Comparison of ENCODE assay signal across 14 mouse cellular contexts in the genomic region with DNA sequence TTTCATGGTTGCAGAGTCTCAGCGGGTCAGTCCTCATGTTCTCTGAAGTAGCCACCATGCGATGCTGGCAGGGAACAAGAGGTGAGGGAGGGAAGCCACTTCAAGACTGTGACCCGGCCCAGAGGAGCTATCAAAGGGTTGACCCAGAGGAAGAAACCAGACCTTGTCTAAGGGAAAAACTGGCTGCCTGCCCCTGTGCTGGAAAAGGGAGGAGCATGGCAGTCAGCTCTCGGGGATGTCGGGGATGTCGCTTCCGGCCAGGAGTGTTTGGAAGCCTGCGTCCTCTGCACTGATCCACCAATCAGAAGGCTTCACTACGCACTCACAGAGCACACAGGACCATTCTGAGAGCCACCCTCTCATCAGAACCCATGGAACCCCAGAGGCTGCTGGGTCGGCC. TPM values are rescaled to one million over a fixed set of nuclear protein-coding genes. Genes with fewer than 3 reads are reported as not detected.
DNase-seq lines count a peak whose midpoint lies in the region; ATAC-seq and TF ChIP-seq lines count a peak whose summit lies in the region.
"Had no signal": no experiment of that assay in that cellular context is flagged by ENCODE, and none has a peak within 500 bp of the region (broad histone marks: within the 10 kb centered on the region; RNA-seq: fewer than 3 reads in every experiment).

No protein-coding gene starts in this region.

- H3K4me3 ChIP-seq in hindbrain, embryonic 10.5 days = 0 out of 2 replicates have a peak overlapping the region, but pooled peaks have one; percentile 14
- no peak overlapping the region for H3K4me3 ChIP-seq in hindbrain, postnatal 0 days (ENCODE audit: low read length)
- peak overlapping the region; percentile 24; the same call in 1 of the 2 replicates for H3K4me3 ChIP-seq in midbrain, embryonic 10.5 days
- H3K4me3 ChIP-seq in midbrain, postnatal 0 days (ENCODE audit: low read depth, low read length) = no peak overlapping the region
- no peak overlapping the region for H3K4me3 ChIP-seq in midbrain, embryonic 11.5 days (ENCODE audit: low read depth, low read length)
- H3K4me3 ChIP-seq: erythroblast, embryonic 14.5 days; megakaryocyte, embryonic 14.5 days had no signal

- WGBS in hindbrain, embryonic 10.5 days = 80% methylated on average over 10 of the region's 10 CpGs
- WGBS in hindbrain, postnatal 0 days = 43% methylated on average over 10 of the region's 10 CpGs
- WGBS in midbrain, embryonic 10.5 days = 82% methylated on average over 10 of the region's 10 CpGs
- 61% methylated on average over 10 of the region's 10 CpGs for WGBS in midbrain, postnatal 0 days
- 80% methylated on average over 10 of the region's 10 CpGs for WGBS in midbrain, embryonic 11.5 days

- peaks cover 82% of the 10 kb centered on the region for H3K4me1 ChIP-seq in hindbrain, embryonic 10.5 days (replicated peaks)
- H3K4me1 ChIP-seq in hindbrain, postnatal 0 days (ENCODE audit: insufficient read depth, low read length) = 0 out of 2 replicates have a peak, but pooled peaks cover 9% of the 10 kb centered on the region
- peaks cover 85% of the 10 kb centered on the region for H3K4me1 ChIP-seq in midbrain, embryonic 10.5 days
- peaks cover 6% of the 10 kb centered on the region; the same call in 1 of the 2 replicates for H3K4me1 ChIP-seq in midbrain, postnatal 0 days (ENCODE audit: insufficient read depth, low read length)
- peaks cover 48% of the 10 kb centered on the region for H3K4me1 ChIP-seq in midbrain, embryonic 11.5 days (ENCODE audit: control insufficient read depth, insufficient read depth, low read length)

- H3K4me2 ChIP-seq in hindbrain, postnatal 0 days (ENCODE audit: low read depth, low read length) = no peak overlapping the region
- no peak overlapping the region for H3K4me2 ChIP-seq in midbrain, postnatal 0 days (ENCODE audit: low read depth, low read length, poor library complexity, severe bottlenecking)
- H3K4me2 ChIP-seq in midbrain, embryonic 11.5 days = no peak overlapping the region

- H3K36me3 ChIP-seq in hindbrain, embryonic 10.5 days = peaks cover 41% of the 10 kb centered on the region
- H3K36me3 ChIP-seq in hindbrain, postnatal 0 days (ENCODE audit: insufficient read depth, low read length) = no peaks in the 10 kb centered on the region
- H3K36me3 ChIP-seq in midbrain, embryonic 10.5 days = peaks cover 28% of the 10 kb centered on the region
- H3K36me3 ChIP-seq in midbrain, postnatal 0 days (ENCODE audit: insufficient read depth, low read length) = no peaks in the 10 kb centered on the region
- no peaks in the 10 kb centered on the region; the same call in 1 of the 2 replicates for H3K36me3 ChIP-seq in midbrain, embryonic 11.5 days (ENCODE audit: control insufficient read depth, insufficient read depth, low read length)

- ATAC-seq in hindbrain, postnatal 0 days = no peak
- ATAC-seq in midbrain, postnatal 0 days (ENCODE audit: low FRiP score) = no peak
- ATAC-seq in midbrain, embryonic 11.5 days (ENCODE audit: low FRiP score) = no peak

- DNase-seq in hindbrain, embryonic 10.5 days (ENCODE audit: low spot score) = no peak
- DNase-seq in hindbrain, postnatal 0 days (ENCODE audit: low spot score) = no peak
- no peak for DNase-seq in midbrain, embryonic 10.5 days (ENCODE audit: low spot score)
- no peak for DNase-seq in midbrain, postnatal 0 days (ENCODE audit: low spot score)
- DNase-seq in midbrain, embryonic 11.5 days (ENCODE audit: low spot score, missing footprints) = no peak
- no peak for DNase-seq in yolk sac, embryonic 10.5 days (ENCODE audit: low spot score)
- DNase-seq in right cerebral cortex, postnatal 10 days (ENCODE audit: low spot score in 2 of 2) = no peak
- DNase-seq in testis, postnatal 10 days (ENCODE audit: low spot score) = no peak
- DNase-seq: B cell, adult 2 months; cerebellum, adult 11-12 months; right cerebral cortex, postnatal 14 days had no signal

- H3K27me3 ChIP-seq in hindbrain, embryonic 10.5 days (ENCODE audit: insufficient read depth, poor library complexity, severe bottlenecking) = no peaks in the 10 kb centered on the region
- no peaks in the 10 kb centered on the region for H3K27me3 ChIP-seq in hindbrain, postnatal 0 days (ENCODE audit: insufficient read depth, low read length)
- no peaks in the 10 kb centered on the region for H3K27me3 ChIP-seq in midbrain, embryonic 10.5 days (ENCODE audit: low read depth, poor library complexity, severe bottlenecking)
- H3K27me3 ChIP-seq in midbrain, postnatal 0 days (ENCODE audit: insufficient read depth, low read length) = no peaks in the 10 kb centered on the region
- H3K27me3 ChIP-seq in midbrain, embryonic 11.5 days (ENCODE audit: control insufficient read depth, insufficient read depth, low read length) = no peaks in the 10 kb centered on the region

- no peak overlapping the region for H3K9ac ChIP-seq in hindbrain, postnatal 0 days (replicated peaks; ENCODE audit: low read length)
- H3K9ac ChIP-seq in midbrain, postnatal 0 days (replicated peaks; ENCODE audit: low read length, poor library complexity, severe bottlenecking) = no peak overlapping the region
- no peak overlapping the region for H3K9ac ChIP-seq in midbrain, embryonic 11.5 days (ENCODE audit: low read length)

- H3K27ac ChIP-seq in hindbrain, embryonic 10.5 days = peak overlapping the region; percentile 19; the same call in 1 of the 2 replicates
- no peak overlapping the region for H3K27ac ChIP-seq in hindbrain, postnatal 0 days
- peak overlapping the region; percentile 38 for H3K27ac ChIP-seq in midbrain, embryonic 10.5 days (replicated peaks)
- H3K27ac ChIP-seq in midbrain, postnatal 0 days (ENCODE audit: low read depth, low read length) = no peak overlapping the region
- H3K27ac ChIP-seq in midbrain, embryonic 11.5 days (ENCODE audit: low read depth, low read length) = peak overlapping the region; percentile 28

- TF ChIP-seq CTCF in hindbrain, postnatal 0 days (IDR thresholded peaks at IDR 0.05; ENCODE audit: low read depth) = no peak
- TF ChIP-seq CTCF in midbrain, postnatal 0 days (IDR thresholded peaks at IDR 0.05) = no peak

- no peaks in the 10 kb centered on the region for H3K9me3 ChIP-seq in hindbrain, embryonic 10.5 days
- no peaks in the 10 kb centered on the region for H3K9me3 ChIP-seq in hindbrain, postnatal 0 days (ENCODE audit: low read length)
- H3K9me3 ChIP-seq in midbrain, embryonic 10.5 days (replicated peaks) = no peaks in the 10 kb centered on the region
- no peaks in the 10 kb centered on the region for H3K9me3 ChIP-seq in midbrain, postnatal 0 days (ENCODE audit: low read length)
- no peaks in the 10 kb centered on the region for H3K9me3 ChIP-seq in midbrain, embryonic 11.5 days (ENCODE audit: control insufficient read depth, low read length)
- H3K9me3 ChIP-seq: megakaryocyte, embryonic 14.5 days had no signal

RNA-seq across cellular contexts. Expression of gene Phf21b, which starts 12.8 kb away (rescaled TPM):
- polyA plus RNA-seq in hindbrain, embryonic 10.5 days (2016; fragmentation: Nextera tagmentation; extraction: Ambion mirVana) = 10.7 and 30.8 TPM in 2 replicates
- total RNA-seq in hindbrain, postnatal 0 days (2014; rRNA removed) = 22.8 and 29.7 TPM in 2 replicates
- polyA plus RNA-seq in hindbrain, postnatal 0 days (2015; fragmentation: Nextera tagmentation; extraction: Ambion mirVana) = 2.2 and 2.5 TPM in 2 replicates
- 9.5 and 11.9 TPM in 2 replicates for polyA plus RNA-seq in midbrain, embryonic 10.5 days (2016; fragmentation: Nextera tagmentation; extraction: Ambion mirVana)
- total RNA-seq in midbrain, postnatal 0 days (2014; rRNA removed) = 11.7 and 14.2 TPM in 2 replicates
- 1.1 and 1.4 TPM in 2 replicates for polyA plus RNA-seq in midbrain, postnatal 0 days (2015; fragmentation: Nextera tagmentation; extraction: Ambion mirVana)
- polyA plus RNA-seq in midbrain, embryonic 11.5 days (2014; fragmentation: Nextera tagmentation; extraction: Ambion mirVana) = 26.4 and 26.8 TPM in 2 replicates
- polyA plus RNA-seq: liver, embryonic 16.5 days had no signal

Comparison
In these comparisons a context has a peak if more than half of its experiments do, and no peak if none do; other contexts are left out.
1. H3K27ac ChIP-seq: peak in hindbrain, embryonic 10.5 days (single experiment), midbrain, embryonic 10.5 days (single experiment) and midbrain, embryonic 11.5 days (single experiment); none in hindbrain, postnatal 0 days (single experiment) and midbrain, postnatal 0 days (single experiment).
2. H3K4me3 ChIP-seq: peak in hindbrain, embryonic 10.5 days (single experiment) and midbrain, embryonic 10.5 days (single experiment); none in hindbrain, postnatal 0 days (single experiment), midbrain, postnatal 0 days (single experiment) and midbrain, embryonic 11.5 days (single experiment).